Mouse (Mus musculus): ENCODE measurements around the gene Tefm.

- TF ChIP-seq CTCF (IDR thresholded peaks at IDR 0.05; ENCODE audit: extremely low read depth, insufficient read depth, low read length), result no peak
- TF ChIP-seq POLR2A (IDR thresholded peaks at IDR 0.05; ENCODE audit: extremely low read depth, insufficient read depth, low read length), result no peak
Measured at GRCm38 (mm10) chr11:80171884-80172283, 29.9 kb upstream of the Tefm start.

Measured in cortical plate, adult 2 months (tissue).